Mouse (Mus musculus) right cerebral cortex, adult 18-20 months (tissue): ENCODE data around the gene Dmkn.
"Not testable (repeated sequence)": the region's sequence is repeated elsewhere in the genome, so short reads cannot be mapped to it uniquely, and the experiment has no call there.

Experiments
- DNase-seq: peaks from one replicate; pipeline ENCODE4 v3.0.0; 2022; ENCODE audit warnings: mixed read lengths

Gene Dmkn

DNA sequence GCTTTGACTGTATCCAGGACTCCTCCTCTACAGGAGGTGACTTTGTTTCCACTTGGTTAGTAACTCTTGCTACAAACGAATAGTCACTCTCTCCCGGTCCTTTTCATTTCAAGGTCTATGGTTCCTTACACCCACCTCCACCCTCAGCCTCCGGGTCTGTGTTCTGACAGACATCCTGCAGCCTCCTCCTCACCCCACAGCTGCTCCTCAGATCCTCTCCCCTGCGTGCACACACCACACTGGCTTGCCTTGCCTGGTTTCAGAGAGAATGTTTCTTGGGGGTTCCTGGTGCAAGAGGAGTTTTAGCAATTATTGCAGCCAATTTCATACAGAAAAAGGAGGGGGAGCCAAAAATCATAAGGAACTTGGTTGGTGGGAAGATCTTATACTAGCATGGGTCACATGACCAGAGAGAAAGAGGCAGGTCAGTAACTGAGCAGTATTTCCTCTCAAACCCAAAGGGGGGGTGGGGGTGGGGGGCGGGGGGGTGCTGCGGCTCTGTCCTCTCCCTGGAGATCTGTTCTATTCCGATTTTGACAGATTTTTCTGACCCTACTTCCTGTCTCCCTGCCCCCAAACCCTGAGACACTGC is 57.4 kb downstream of the Dmkn start:
- DNase-seq = no peak

DNA sequence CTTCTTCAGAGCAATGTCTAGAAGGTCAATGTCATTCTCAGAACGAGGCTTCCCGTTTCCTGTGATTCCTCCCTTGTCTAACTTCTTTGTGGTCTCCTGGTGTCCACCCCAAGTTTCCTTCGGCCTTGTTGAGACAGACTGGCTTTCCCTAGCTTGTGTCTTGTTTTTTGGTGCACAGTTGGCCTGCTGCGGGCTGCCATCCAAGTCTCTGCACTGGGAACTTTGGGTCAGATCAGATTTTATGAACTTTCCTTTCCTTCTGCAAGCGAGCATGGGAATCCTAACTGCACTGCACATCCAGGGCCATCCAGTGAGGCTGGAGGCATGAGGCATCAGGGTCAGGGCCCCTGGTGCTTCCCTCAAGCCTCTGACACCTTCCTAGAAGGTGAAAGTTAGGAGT is 58.0 kb downstream of the Dmkn start:
- no peak for DNase-seq

DNA sequence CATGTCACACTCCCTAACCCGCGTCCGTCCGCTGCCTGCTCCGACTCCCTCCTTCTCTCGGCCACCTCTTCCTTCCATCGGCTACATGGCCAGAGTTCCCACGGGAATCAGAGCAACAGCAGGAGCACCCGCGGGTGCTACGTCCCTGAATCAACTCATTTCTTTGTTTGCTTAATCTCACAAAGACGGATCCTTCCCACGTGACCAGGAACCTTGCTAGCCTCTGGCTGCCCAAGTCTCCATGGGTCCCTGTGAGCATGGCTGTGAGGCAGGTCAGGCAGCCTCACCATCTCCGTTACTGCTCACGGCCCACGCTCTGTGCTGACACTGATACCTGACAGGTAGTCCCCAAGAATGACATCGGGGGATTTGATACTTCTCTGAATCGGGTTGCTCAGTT is 60.1 kb downstream of the Dmkn start, which contains the start of gene Ffar2:
Gene Ffar2 (minus strand): TSS at position 101 of the 400 bp plus-strand sequence.
- DNase-seq = no peak

DNA sequence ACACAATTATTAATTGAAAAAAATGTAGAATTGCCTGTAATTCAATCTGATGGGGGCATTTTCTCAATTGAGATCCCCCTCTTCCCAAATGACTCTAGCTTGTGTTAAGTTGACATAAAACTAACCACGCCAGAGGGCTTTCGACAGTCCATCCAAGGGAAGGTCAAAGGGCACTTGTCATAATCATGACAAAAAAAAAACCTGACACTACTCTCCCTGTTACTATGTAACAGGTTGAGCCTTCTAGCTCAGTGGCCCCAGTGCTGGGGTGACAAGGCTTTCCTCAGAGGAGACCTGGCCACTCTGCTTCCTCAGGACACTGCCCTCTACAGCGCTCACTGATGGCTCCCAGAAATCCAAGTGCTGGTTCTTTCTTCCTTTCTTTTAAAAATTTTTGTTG is 60.8 kb downstream of the Dmkn start:
- no peak for DNase-seq

DNA sequence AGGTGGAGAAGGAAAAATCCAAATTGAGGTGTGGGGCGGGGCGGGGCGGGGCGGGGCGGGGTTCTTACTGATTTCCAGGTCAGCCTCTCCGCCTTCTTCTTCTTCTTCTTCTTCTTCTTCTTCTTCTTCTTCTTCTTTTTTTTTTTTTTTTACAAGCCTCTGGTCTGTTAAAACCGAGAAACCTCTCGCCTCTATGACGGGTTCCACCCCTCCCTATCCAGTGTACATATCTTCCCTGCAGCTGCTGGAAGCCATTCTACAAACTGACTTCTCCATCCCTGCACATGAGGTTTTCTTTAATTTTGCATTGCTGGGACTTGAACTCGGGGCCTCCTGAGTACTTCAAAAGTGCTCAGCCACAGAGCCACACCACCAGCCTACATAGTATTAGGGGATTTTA is 63.1 kb downstream of the Dmkn start:
- no peak for DNase-seq

DNA sequence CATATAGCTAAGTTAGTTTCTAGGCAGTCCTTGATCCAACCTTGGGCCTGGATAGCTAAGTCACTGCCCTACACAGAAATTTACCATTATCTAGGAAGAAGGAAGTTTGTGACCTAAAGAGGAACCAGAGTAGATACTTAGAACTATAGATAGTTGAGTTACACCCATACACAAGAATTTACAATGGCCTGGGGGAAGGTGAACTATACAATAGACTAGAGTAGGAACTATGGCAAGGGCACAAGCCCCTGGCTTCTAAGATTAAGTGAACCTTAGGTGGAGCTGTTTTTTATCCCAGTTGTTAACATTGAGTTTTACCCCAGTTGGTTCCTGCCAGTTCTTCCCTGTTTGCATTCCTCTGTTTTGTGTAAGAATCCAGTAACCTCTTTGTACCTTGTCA is 65.3 kb downstream of the Dmkn start:
- not testable (repeated sequence) for DNase-seq

DNA sequence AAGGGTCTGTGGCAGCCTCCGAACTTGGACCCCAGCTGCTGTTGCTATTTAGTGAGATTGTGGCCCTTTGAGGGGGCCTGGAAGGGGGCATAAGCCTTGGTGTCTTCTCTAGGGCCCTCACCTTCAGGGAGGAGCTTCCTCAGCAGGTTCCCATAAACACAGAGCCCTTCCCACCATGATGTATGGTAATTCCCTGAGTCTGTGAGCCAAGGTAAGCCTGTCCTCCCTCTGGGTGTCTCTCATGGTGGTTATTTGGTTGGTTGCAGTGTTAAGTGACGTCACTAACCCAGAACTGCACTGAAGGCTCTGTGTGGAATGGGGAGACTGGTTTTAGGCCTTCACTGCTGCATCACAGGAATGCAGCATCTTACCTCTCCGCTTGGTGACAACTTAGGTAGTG is 65.9 kb downstream of the Dmkn start:
- DNase-seq = no peak
